Mouse (Mus musculus): Measurements from ENCODE around the gene Rimbp3.
"Not testable (repeated sequence)": the region's sequence is repeated elsewhere in the genome, so short reads cannot be mapped to it uniquely, and the experiment has no call there.

Gene Rimbp3

DNA sequence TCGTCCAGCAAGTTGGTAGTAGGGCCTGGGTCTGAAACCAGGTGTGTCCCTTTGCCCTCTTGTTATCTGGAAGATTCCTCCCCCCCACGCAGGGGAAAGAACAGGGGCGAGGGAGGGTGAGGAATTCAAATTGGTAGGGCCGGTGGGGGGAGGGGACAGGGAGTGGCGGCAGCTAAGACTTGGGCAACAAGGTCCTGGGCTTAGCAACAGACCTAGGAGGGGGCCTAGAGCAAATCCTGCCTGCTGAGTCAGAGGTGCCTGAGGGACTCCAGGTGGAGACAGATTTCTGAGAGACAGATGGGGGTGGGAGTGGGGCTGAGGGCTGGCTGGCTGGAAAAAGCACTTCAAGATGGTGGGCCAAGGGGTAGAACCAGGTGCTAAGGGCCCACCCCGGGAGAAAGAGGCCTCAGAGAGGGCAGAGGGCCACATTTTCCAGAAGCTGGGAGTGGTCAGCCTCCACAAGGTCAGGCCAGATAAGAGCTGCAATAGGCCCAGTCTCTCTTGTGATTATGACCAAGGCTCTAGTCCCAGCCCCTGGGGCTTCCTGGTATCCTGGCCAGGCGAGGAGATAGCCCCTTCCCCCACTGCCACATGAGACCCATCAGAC is 11.8 kb downstream of the Rimbp3 start:
- no peak for DNase-seq (ENCODE audit: low spot score)

DNA sequence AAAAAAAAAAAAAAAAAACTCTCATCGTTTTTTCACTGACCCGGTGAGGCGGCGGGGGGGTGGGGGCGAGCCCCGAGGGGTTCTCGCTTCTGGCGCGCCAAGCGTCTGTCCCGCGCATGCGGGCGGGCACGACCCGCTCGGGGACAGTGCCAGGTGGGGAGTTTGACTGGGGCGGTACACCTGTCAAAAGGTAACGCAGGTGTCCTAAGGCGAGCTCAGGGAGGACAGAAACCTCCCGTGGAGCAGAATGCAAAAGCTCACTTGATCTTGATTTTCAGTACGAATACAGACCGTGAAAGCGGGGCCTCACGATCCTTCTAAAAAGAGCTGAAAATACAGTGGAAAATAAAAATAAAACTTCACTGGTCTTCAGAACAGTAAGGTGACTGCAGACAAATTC is 13.8 kb downstream of the Rimbp3 start:
- peak; percentile 78 for DNase-seq (ENCODE audit: low spot score)

DNA sequence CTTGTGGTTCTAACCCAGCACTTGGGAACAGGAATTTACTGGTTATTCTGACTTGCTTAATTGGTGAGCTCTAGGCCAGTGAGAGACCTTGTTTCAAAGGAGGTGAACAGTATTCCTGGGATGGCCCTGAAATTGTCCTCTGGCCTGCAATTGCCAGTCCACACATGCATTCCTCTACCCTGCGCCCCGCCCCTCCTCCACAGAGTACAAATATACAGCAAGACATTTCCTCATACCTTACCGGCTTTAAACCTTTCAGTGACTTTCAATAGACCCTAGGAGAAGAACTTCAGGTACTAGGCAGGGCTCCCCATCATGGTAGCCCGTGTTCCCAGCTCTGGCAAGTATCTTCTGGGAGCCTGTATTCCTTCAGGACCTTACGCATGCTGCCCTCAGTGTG is 17.2 kb downstream of the Rimbp3 start:
- no peak for DNase-seq (ENCODE audit: low spot score)

DNA sequence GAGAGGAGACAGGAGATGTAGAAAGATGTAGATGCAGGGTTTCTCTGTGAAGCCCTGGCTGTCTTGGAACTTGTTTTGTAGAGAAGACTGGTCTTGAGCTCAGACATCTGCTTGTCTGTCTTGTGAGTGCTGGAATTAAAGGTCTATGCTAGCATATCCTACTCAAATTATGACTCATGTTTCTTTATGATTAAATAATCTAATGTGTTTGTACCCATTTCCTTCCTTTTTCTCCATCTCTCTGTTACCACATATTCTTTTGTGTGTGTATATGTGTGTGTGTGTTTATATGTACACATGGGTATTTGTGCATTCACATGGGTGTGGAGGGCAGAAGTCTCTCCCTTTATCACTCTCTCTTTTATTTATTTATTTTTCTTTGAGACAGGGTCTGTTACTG is 18.1 kb downstream of the Rimbp3 start:
- DNase-seq (ENCODE audit: low spot score) = no peak

DNA sequence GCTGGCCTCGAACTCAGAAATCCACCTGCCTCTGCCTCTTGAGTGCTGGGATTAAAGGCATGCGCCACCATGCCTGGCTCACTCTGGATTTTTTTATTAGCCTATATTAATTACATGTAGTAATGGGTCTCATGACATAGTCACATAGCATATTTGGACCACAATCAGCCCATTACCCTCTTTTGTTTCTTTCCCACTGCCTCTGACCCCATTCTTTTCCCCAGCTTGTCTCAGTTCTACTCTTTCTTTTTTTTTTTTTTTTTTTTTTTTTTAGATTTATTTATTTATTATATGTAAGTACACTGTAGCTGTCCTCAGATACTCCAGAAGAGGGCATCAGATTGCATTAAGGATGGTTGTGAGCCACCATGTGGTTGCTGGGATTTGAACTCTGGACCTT is 23.1 kb downstream of the Rimbp3 start:
- DNase-seq (ENCODE audit: low spot score) = not testable (repeated sequence)

DNA sequence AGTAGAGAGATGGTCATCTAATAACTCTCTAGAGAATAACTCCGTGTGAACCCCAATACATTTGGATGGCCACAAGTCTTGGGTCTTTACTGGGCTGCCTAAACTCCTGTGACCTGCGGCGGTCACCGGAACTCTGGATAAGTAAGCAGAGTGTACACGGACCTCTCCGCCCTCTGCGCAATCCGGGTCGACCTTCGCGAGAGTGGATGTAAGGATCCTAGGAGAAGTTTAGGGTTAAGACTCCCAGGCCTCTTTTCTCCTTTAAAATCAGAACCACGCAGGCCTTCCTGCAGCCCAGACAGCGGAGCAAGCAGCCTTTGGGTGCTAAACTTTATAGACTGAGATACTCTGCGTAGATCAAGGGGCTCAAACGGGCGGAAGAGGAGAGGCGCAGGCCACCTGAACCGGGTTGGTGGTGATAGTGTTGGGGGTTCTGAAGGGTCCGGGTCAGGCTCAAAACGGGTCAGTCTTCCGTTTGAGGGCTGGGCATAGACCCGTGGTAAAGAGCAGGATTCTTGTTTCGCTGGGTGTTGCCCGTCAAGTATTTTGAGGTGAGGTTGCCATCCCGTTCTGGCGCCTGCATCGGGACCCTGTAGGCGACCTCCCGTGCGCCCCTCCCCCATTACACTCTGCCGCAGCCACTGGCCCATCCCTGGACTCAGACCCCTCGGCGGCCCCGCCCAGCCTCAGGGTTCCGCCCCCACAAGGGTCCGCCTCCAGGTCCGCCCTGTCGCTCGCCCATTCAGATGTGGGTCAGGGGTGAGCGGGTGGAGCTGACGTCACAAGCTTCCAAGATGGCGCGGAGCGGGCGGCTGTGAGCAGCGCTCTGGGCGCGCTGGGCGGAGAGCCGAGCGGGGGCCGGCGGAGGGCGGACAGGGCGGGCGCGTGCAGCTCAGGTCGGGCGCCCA is 24.6 kb downstream of the Rimbp3 start, which contains the start of gene Hic2:
Hic2 (plus strand) TSS at position 779 of the 908 bp plus-strand sequence.
- peak; percentile 83 for DNase-seq (ENCODE audit: low spot score)

DNA sequence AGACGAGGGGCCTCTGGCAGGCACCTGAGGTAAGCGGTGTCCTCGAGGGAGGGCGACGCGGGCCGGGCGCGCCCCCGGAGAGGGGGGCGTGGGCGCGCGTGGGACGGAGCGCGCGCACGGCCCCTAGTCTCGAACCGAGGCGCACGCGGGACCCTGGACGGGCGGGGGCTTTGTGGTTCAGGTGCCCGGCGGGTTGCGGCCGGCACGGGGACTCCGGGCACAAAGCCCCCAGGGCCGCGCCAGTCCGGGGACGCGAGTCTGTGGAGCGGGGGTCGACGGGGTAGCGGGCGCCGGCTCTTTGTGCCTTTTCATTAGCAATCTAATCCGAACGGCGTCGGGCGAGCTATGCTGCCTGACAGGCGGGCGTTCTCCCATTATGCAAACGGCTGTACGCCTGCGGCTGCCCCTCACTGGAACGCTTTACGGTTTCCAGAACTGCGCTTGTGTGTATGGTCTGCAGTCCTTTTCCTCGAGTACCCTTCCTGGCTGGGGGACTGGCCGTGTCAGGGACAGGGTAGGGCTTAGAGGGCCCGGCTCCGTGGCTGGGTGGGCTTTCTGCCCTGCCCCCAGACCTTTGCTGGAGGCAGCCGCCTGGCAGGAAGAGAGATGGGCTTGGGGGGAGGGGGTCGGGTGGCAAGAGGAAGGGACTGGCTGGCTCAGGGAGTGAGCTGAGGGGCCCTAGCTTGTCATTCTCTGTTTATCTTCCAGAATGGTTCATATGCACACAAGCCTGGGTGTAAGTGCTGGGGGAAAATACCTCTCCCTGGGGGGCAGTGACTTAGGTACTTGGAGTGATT is 25.5 kb downstream of the Rimbp3 start:
- no peak for DNase-seq (ENCODE audit: low spot score)

DNA sequence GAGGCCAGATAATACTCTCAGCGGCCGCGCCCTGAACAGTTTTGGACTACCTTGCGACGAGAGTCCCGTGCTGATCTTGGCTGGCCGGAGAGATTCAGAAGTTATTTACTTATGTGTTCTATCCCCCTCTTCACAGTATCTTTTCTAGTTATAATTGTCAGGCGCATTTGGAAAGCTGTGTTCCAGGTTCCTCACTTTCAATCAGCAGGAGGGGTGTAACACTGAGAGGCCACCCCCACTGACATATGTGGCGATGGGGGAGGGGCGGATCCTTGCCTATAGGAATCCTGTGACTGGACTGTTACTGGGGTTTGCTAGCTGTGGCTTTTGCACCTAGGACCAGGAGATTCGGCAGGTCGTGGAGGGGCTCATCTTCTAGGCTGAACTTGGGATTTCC is 26.1 kb downstream of the Rimbp3 start:
- no peak for DNase-seq (ENCODE audit: low spot score)

DNA sequence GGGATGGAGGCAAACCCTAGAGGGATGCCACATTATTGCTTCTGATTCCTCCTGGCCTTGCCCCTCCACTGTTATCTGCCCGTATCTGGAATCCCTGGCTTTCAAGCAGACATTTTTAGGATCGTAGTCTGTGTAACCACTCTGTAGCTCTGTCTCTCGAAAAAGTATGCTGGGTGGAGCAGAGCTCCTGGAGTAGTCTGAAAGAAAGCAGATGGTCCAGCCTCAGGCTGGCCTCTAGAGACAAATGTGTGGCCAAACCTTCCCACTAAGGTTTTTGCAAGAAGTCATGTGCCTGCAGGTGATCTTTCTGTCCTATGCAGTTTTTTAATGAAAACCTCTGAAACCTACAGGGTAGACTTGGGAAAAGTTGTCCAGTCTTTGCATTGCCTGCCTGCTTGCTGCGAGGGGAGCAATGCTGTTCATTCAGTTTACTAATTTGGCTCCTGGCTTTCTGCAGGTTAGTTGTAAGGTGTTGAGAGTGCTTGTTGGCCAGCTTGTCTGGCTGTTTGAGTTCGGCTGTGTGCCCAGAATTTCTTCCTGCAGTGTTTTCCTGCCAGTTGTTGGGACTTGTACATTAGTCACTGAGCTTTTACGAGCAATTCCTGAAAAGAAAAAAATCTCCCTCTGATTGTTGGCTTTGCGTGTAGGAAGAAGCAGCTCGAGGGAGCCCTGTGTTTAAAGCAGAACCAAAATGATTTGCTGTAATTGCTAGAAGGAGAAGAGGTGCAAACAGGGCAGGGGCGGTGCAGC is 26.7 kb downstream of the Rimbp3 start:
- no peak for DNase-seq (ENCODE audit: low spot score)

DNA sequence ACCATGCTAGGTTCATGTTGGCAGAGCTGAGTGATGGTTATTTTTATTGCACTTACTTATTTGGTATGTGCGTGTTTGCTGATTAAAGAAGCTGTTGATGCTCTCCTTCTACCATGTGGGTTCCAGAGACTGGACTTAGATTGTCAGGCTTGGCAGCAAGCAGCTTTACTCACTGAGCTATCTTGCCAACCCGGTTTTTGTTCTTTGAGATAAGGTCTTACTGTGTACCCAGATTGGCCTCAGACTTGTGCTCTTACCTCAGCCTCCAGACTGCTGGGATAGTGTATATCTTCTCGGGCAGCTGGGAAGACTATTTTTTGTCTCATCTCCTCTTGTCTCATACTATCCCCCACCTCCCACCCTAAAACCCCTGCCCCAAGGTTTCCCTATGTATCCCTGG is 29.2 kb downstream of the Rimbp3 start:
- peak; percentile 64 for DNase-seq (ENCODE audit: low spot score)

DNA sequence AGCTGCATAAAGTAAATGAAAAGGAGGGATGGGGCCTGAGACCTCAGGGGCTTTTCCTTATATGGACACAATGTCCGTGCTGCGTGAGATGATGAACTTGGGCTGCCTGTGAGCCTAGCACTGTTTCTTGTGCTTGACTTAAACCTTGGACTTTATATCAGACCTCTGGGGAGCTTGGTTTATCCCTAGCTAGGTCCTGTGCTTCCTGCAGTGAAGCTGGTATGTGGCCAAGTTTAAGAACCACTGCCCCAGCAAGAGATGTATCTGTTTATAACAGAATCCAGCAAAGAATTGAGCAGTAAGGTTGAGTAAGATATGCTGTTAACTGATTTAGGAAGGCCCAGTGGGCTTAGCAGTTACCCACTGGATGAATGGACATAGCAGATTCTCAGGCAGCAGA is 31.0 kb downstream of the Rimbp3 start:
- DNase-seq (ENCODE audit: low spot score) = no peak

DNA sequence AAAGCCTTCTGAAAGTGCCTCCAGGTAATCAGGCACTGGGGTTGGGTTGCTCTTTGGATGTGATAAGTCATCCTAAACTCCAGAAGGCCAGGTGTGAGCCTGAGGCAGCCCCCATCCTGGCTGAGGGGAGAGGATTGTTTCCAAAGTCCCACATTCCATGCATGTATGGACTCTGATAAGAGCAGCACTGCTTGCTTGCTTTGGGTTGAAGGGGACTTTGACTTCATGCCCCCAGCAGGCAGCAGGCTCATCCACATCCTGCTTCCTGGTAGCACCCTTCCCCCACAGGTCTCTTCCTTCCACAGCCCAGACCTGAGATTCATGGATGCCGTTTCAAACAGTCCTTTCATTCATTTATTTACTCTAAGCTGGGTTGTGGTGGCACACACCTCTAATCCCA is 35.3 kb downstream of the Rimbp3 start:
- DNase-seq (ENCODE audit: low spot score) = no peak

DNA sequence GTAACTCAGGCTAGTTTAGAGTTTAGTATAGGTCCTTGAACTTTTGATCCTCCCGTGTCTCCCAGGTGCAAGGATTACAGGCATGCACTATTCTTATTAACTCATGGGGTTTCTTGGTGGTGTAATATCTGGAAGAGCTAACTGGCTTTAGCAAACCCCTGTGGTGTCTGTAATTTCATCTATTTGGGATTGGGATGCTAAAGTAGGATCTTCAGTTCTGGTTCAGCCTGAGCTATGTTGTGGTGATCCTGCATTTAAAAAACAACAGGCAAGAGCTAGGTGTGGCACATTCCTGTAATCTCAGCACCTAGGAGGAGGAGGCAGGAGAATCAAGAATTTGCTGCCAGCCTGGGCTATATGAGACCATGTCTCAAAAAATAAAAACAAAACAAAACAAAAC is 36.6 kb downstream of the Rimbp3 start:
- DNase-seq (ENCODE audit: low spot score) = no peak

DNA sequence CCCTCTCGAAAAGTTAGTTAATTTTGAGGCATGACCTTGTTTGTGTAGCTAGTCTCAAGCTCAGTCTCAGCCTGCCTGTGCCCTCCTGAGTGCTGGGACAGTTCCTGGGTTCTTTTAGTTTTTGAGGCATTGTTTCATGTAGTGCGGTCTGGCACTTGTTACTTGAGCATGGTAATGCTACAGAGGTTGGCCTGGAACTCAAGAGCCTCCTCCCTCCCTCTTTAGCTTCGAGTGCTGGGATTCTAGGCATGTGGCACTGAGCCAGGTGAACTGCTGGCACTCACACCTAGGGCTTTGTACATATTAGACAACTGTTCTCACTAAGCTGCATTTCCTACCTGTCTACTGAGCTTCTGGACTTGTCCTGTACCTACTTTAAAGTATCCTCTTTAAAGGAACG is 39.3 kb downstream of the Rimbp3 start:
- DNase-seq (ENCODE audit: low spot score) = no peak

DNA sequence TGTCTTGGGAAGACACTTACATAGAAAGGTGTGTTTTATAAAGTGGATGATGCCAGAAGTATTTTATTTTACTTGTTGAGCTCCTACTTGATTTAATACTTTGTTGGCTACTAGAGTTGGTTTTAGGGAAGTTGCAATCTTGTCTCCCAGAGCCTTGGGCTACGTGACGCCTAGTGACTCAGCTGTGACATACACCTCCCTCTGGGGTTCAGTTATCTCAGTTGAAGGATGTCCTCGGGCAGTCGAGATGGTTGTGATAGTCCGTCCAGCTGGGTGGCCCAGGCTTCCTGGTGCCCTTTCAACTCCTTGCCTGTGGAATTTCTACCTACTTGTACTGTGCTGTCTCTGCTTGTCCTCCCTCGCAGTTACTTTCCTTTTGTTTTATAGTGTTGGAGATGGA is 40.7 kb downstream of the Rimbp3 start:
- peak; percentile 66 for DNase-seq (ENCODE audit: low spot score)

DNA sequence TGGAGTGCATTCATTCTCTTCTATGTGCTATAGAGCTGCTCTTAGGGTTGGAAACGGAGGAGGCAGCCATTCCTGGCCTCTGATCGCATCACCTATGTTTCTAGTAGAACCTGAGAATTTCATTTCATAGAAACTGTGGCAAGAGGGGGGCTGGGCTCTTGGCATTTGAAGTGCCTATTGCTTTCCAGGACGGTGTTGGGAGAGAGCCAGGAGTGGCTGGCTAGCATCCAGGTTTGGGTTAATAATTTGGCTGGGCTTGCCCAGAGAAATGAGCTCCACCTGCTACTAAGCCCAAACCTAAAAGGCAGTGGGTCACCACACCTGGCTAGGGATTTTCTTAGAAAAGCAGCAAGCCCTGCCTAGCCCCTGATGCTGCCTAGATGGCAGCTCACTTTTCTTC is 43.1 kb downstream of the Rimbp3 start:
- DNase-seq (ENCODE audit: low spot score) = no peak

DNA sequence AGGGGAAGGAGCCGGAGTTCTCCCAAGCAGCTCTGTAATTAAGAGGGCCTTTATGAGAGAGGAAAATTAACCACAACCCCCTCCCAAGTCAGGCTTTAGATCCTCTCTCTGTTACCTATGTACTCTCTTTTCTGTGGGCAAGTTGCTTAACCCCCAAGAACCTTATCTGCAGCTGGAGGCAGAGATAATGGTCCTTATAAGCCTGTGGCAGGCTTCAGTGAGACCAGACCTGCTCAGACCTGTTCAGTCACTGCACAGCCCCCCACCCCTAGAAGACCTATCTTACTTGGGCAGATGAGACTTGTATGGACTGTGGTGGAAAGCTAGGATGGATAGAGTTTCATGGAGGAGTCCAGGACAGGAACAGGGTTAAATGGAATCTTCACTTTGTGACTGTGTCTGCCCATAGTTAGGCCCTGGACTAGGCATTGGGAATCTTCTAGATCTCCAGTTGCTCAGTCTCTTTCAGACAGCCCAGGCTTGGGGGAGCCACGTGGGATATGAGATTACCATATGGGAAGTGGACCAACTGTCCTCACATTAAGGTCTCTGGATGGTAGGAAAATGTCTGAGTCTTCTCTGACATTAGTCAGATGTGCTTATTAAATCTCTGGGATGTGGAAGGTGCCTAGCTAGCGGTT is 43.8 kb downstream of the Rimbp3 start:
- peak; percentile 66 for DNase-seq (ENCODE audit: low spot score)

DNA sequence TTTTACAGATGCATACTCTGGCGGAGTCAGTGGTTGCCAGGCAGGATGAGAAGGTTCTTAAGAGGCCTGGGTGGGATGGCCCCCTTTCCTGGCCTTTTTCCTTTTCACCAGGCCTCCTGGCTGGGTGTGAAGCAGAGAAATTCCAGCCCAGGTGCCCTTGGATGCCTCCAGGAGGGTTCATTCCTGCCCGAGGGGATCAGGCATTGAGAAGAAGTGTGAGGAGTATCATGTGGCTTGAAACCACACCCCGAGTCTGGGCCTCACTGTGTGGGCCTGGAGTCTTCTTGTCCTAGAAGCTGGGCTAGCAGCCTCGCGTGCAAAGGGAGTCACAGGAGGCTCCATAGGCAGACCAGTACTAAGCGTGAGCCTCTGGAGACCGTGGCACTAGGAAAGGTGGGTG is 44.4 kb downstream of the Rimbp3 start:
- DNase-seq (ENCODE audit: low spot score) = no peak

DNA sequence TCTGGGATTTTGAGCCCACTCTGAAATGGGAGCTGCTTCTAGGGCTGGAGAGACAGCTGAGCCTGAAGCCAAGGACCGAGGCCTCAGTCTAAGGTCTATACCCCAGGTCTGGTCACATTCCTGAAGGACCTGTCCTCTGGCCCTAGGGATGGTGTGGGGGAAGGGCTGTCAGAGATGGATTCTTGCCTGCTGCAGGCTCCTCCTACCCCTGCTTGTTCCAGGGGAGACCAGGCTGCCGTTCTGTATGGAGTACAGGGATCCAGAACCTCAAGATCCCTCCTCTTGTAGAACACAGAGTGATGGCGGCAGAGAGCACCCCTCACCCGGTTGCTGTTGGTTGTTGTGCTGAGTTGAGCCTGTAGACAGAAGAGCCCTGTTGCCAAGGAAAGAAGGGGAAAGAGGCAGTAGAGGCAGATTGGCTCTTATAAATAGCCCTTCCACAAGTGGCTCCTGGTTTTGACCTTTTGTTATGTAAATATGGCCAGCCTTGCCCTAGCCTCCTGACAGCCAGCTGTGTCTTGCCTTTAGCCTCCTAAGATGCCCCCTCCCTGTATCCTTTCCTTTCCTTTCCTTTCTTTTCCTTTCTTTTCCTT is 45.7 kb downstream of the Rimbp3 start:
- DNase-seq (ENCODE audit: low spot score) = no peak

DNA sequence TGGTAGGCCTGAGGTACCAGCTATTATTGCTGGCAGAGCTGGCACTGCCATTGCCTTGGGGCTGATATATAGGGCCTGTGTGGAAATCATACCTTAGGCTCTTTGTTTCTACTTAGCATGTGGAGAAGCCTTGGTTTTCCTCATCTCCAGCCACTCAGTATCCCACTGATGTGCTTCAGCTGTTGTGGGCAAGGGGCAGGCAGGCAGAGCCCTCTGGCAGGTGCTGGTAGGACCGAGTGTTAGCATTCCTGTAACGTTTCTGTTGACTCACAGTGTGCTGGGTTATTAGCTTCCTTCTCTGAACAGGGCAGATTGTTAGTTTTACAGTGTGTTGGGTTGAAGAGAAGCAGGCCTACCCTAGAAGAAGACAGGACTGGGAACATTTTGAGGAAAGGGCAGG is 46.9 kb downstream of the Rimbp3 start:
- DNase-seq (ENCODE audit: low spot score) = no peak

DNA sequence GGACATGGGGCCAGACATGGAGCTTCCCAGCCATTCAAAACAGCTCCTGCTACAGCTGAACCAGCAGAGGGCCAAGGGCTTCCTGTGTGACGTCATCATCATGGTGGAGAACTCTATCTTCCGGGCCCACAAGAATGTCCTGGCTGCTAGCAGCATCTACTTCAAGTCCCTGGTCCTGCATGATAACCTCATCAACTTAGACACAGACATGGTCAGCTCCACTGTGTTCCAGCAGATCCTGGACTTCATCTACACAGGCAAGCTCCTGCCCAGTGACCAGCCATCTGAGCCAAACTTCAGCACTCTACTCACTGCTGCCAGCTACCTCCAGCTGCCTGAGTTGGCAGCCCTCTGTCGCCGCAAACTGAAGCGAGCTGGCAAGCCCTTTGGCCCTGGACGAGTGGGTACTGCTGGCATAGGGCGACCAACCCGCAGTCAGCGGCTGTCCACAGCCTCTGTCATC is 49.0 kb downstream of the Rimbp3 start:
- DNase-seq (ENCODE audit: low spot score) = no peak

Data from c-Kit-positive CD71-positive TER-119-positive erythroid progenitor cells, embryonic 14.5 days (primary cell).